ENCODE assay signal across 12 mouse cellular contexts in the genomic region with DNA sequence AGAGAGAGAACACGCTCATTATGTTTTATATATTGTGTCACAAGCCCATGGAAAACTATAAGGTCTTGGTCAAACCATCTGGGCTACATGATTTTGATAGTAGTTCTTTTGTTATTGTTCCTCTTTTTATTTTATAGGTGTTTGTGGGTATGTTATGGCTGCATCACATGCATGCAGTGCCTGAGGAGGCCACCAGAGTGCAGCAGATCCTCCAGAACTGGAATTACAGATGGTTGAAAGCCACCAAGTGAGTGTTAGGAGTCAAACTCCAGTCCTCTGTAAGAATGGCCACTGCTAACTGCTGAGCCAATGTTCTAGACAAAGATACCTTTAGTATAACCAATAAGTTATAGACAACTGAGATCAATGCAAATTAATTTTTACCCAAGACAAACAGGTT.
DNase-seq lines count a peak whose midpoint lies in the region; ATAC-seq and TF ChIP-seq lines count a peak whose summit lies in the region.
"Had no signal": no experiment of that assay in that cellular context is flagged by ENCODE, and none has a peak within 500 bp of the region (broad histone marks: within the 10 kb centered on the region; RNA-seq: fewer than 3 reads in every experiment).

No protein-coding gene starts in this region.

- H3K36me3 ChIP-seq in liver, embryonic 14.5 days (replicated peaks; ENCODE audit: control insufficient read depth, insufficient read depth, low read depth) = no peaks in the 10 kb centered on the region
- H3K36me3 ChIP-seq in ES-Bruce4 (ENCODE audit: control insufficient read depth, insufficient read depth, low read length, poor library complexity, severe bottlenecking) = no peaks in the 10 kb centered on the region
- H3K36me3 ChIP-seq: limb, embryonic 15.5 days had no signal

- H3K4me2 ChIP-seq in liver, embryonic 14.5 days (ENCODE audit: low read depth) = no peak overlapping the region
- H3K4me2 ChIP-seq: limb, embryonic 15.5 days had no signal

- WGBS in liver, embryonic 14.5 days (ENCODE audit: insufficient replicate concordance) = 67% methylated on average over 1 of the region's 1 CpGs

- intact Hi-C loops in gastrocnemius, adult 2 months (cut with DNase I) = no loop called here

- TF ChIP-seq EP300 in liver, embryonic 14.5 days (IDR thresholded peaks at IDR 0.05; ENCODE audit: low read depth) = no peak
- TF ChIP-seq EP300 in ES-Bruce4 (IDR thresholded peaks at IDR 0.05; ENCODE audit: insufficient read depth, low read depth, low read length) = no peak

- no peak overlapping the region for H3K9ac ChIP-seq in liver, embryonic 14.5 days (replicated peaks)
- no peak overlapping the region for H3K9ac ChIP-seq in ES-Bruce4 (ENCODE audit: low read depth, poor library complexity, severe bottlenecking)
- H3K9ac ChIP-seq: limb, embryonic 15.5 days had no signal

- no peak for DNase-seq in gastrocnemius, adult 2 months
- DNase-seq in gastrocnemius, adult 8-10 months (ENCODE audit: low spot score in 2 of 2) = no peak
- no peak for DNase-seq in liver, embryonic 14.5 days (ENCODE audit: low read depth in 3 of 3, low spot score in 3 of 3)
- DNase-seq in liver = no peak
- DNase-seq in c-Kit-positive CD71-negative TER-119-negative erythroid progenitor cells, embryonic 14.5 days (ENCODE audit: low read depth) = peak; percentile 4
- no peak for DNase-seq in spleen, adult 12 weeks (ENCODE audit: low spot score)
- no peak for DNase-seq in gastrocnemius, adult 18-20 months (ENCODE audit: low spot score)
- DNase-seq: heart, adult 11 months; thymus, adult 18-20 months had no signal

- no peaks in the 10 kb centered on the region for H3K9me3 ChIP-seq in liver, embryonic 14.5 days (ENCODE audit: control insufficient read depth, low read length)
- no peaks in the 10 kb centered on the region for H3K9me3 ChIP-seq in ES-Bruce4 (replicated peaks; ENCODE audit: control insufficient read depth, insufficient read depth, low read length, poor library complexity, severe bottlenecking)
- H3K9me3 ChIP-seq: limb, embryonic 15.5 days had no signal

- no peak overlapping the region for H3K27ac ChIP-seq in gastrocnemius, adult 2 months
- no peak overlapping the region for H3K27ac ChIP-seq in liver, embryonic 14.5 days
- H3K27ac ChIP-seq in ES-Bruce4 (ENCODE audit: insufficient read depth, low read length) = no peak overlapping the region
- H3K27ac ChIP-seq: limb, embryonic 15.5 days had no signal

- no peaks in the 10 kb centered on the region for H3K27me3 ChIP-seq in liver, embryonic 14.5 days (ENCODE audit: control insufficient read depth, insufficient read depth, low read length)
- H3K27me3 ChIP-seq in ES-Bruce4 (ENCODE audit: control insufficient read depth, insufficient read depth, low read length, poor library complexity, severe bottlenecking) = no peaks in the 10 kb centered on the region
- H3K27me3 ChIP-seq: limb, embryonic 15.5 days; megakaryocyte, embryonic 14.5 days had no signal

- H3K4me3 ChIP-seq in gastrocnemius, adult 2 months = no peak overlapping the region
- no peak overlapping the region for H3K4me3 ChIP-seq in liver, embryonic 14.5 days (ENCODE audit: insufficient read depth in 1 of 2, low read depth in 2 of 2, low read length in 2 of 2)
- H3K4me3 ChIP-seq in ES-Bruce4 (ENCODE audit: low read depth, low read length) = no peak overlapping the region
- H3K4me3 ChIP-seq: limb, embryonic 15.5 days; megakaryocyte, embryonic 14.5 days had no signal

- TF ChIP-seq CTCF in gastrocnemius, adult 2 months (IDR thresholded peaks at IDR 0.05) = peak; percentile 39
- peak; percentile 53 for TF ChIP-seq CTCF in liver, embryonic 14.5 days (IDR thresholded peaks at IDR 0.05; ENCODE audit: low read depth)
- TF ChIP-seq CTCF in ES-Bruce4 (IDR thresholded peaks at IDR 0.05; ENCODE audit: low read depth, low read length) = peak; percentile 46

- H3K4me1 ChIP-seq in liver, embryonic 14.5 days (replicated peaks; ENCODE audit: control insufficient read depth in 2 of 2, insufficient read depth in 2 of 2, low read length in 1 of 2) = no peaks in the 10 kb centered on the region
- H3K4me1 ChIP-seq in ES-Bruce4 (ENCODE audit: control insufficient read depth, insufficient read depth, low read length) = no peaks in the 10 kb centered on the region
- H3K4me1 ChIP-seq: limb, embryonic 15.5 days; megakaryocyte, embryonic 14.5 days had no signal

- no peak for TF ChIP-seq POLR2A in ES-Bruce4 (IDR thresholded peaks at IDR 0.05; ENCODE audit: insufficient read depth, low read length)

- ATAC-seq in liver, embryonic 14.5 days (ENCODE audit: insufficient read depth) = no peak
